Mouse (Mus musculus): ENCODE data around the gene Ttll5. TPM values are rescaled to one million over a fixed set of nuclear protein-coding genes. Genes with fewer than 3 reads are reported as not detected.

The Ttll5 gene
- total and polyA plus RNA-seq, 2 experiments from 2014 or later = 10.4 to 23.9 TPM

DNA sequence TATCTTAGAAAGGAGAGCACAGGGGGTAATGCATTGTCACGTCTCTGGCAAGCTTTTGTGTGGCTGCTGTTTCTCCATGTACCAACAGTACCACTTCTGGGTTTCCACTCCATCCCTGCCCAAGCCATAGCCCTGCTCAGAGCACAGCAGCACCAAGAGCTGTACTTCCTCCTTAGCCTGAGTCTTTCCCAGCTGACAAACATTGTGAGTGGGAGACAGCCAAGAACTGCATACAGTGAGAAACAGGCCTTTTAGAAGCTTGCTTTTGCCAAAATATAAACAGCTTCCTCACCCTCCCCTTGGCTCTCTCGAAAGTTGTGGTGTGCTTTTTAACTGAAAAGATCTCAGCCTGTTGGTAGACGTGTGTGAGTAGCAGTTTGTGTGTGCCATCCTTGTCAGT is 182.9 kb downstream of the Ttll5 start:
- no peaks in the 10 kb centered on the region for H3K4me1 ChIP-seq (ENCODE audit: insufficient read depth, low read length)
- H3K9ac ChIP-seq (replicated peaks; ENCODE audit: low read length) = no peak overlapping the region
- no peak overlapping the region for H3K4me3 ChIP-seq (ENCODE audit: low read length)
- no peaks in the 10 kb centered on the region for H3K9me3 ChIP-seq (ENCODE audit: low read length)
- DNase-seq (ENCODE audit: low spot score) (no peak), ATAC-seq (no peak)
- no peak overlapping the region for H3K4me2 ChIP-seq (ENCODE audit: low read depth, low read length)
- 70% methylated on average over 3 of the region's 3 CpGs for WGBS
- no peaks in the 10 kb centered on the region for H3K27me3 ChIP-seq (ENCODE audit: insufficient read depth, low read length)
- TF ChIP-seq CTCF (IDR thresholded peaks at IDR 0.05; ENCODE audit: low read depth) = no peak
- H3K27ac ChIP-seq = no peak overlapping the region
- H3K36me3 ChIP-seq (ENCODE audit: insufficient read depth, low read length) = no peaks in the 10 kb centered on the region

DNA sequence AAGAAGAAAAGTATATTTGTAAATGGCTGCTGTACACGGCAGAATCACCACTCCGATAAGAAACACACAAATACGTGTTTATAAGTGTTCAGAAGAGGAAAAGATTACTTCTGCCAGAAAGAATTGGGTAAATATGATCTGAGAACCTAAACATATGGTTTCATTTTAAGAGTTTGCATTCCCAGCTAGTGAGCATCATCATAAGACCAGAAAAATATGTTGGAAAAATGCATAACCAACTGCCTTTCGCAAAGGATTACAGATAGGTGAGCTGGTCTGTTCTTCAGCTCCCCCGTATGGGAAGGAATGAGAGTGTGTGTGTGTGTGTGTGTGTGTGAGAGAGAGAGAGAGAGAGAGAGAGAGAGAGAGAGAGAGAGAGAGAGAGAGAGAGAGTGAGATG is 186.2 kb downstream of the Ttll5 start:
- TF ChIP-seq CTCF (IDR thresholded peaks at IDR 0.05; ENCODE audit: low read depth) = no peak
- Histone ChIP-seq H3K9ac (replicated peaks; ENCODE audit: low read length) (no peak overlapping the region), H3K4me2 (ENCODE audit: low read depth, low read length) (no peak overlapping the region), H3K36me3 (ENCODE audit: insufficient read depth, low read length) (no peaks in the 10 kb centered on the region), H3K4me3 (ENCODE audit: low read length) (no peak overlapping the region), H3K9me3 (ENCODE audit: low read length) (no peaks in the 10 kb centered on the region), H3K27ac (no peak overlapping the region), H3K27me3 (ENCODE audit: insufficient read depth, low read length) (no peaks in the 10 kb centered on the region), H3K4me1 (ENCODE audit: insufficient read depth, low read length) (no peaks in the 10 kb centered on the region)
- ATAC-seq = no peak
- WGBS = 88% methylated on average over 5 of the region's 5 CpGs
- DNase-seq (ENCODE audit: low spot score) = no peak

DNA sequence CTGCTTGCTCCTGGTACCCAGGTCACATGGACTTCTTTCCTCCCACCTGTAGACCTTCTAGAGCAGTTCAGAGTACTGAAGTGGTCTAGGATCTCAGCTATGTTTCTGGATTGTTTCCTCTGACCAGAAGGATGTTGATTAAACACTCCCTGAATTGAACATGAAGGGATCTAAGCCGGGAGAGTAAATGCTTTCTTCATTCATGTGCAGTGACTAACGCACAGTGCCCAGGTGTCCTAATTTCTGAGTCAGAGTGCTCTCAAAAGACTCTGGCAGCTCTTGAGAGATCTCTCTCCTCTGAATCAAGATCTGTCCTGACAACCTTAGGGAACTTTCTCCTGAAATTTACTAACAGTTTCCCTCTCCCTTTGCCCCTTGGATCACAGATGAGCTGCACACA is 187.7 kb downstream of the Ttll5 start:
- no peak for ATAC-seq
- WGBS = 78% methylated on average over 2 of the region's 2 CpGs
- TF ChIP-seq CTCF (IDR thresholded peaks at IDR 0.05; ENCODE audit: low read depth) = no peak
- Histone ChIP-seq H3K4me1 (ENCODE audit: insufficient read depth, low read length) (no peaks in the 10 kb centered on the region), H3K4me2 (ENCODE audit: low read depth, low read length) (no peak overlapping the region), H3K27ac (no peak overlapping the region), H3K27me3 (ENCODE audit: insufficient read depth, low read length) (no peaks in the 10 kb centered on the region), H3K9me3 (ENCODE audit: low read length) (no peaks in the 10 kb centered on the region), H3K9ac (replicated peaks; ENCODE audit: low read length) (no peak overlapping the region), H3K4me3 (ENCODE audit: low read length) (no peak overlapping the region), H3K36me3 (ENCODE audit: insufficient read depth, low read length) (no peaks in the 10 kb centered on the region)
- no peak for DNase-seq (ENCODE audit: low spot score)

DNA sequence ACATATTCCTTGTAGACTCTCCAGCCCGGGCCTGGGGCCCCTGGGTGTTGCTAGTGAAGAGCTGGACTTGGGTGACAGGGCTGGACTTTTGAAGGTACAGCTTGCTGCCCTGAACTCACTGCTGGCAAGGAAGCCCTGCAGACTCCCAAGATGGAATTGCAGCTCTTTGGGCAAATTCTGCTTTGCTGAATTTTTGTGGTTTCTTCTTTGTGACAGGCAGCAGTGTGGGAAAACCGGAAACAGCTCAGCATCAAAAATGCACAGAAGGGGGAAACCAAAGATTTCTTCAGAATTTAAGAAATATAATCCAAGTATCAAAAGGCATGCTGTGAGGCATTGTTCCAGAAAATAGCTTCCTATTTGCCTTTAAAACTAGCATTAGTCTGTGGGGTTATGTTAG is 189.7 kb downstream of the Ttll5 start:
- no peaks in the 10 kb centered on the region for H3K9me3 ChIP-seq (ENCODE audit: low read length)
- no peak for DNase-seq (ENCODE audit: low spot score)
- no peak for ATAC-seq
- TF ChIP-seq CTCF (IDR thresholded peaks at IDR 0.05; ENCODE audit: low read depth) = no peak
- no peaks in the 10 kb centered on the region for H3K27me3 ChIP-seq (ENCODE audit: insufficient read depth, low read length)
- WGBS = 84% methylated on average over 2 of the region's 2 CpGs
- H3K4me1 ChIP-seq (ENCODE audit: insufficient read depth, low read length) = no peaks in the 10 kb centered on the region
- no peak overlapping the region for H3K4me2 ChIP-seq (ENCODE audit: low read depth, low read length)
- H3K4me3 ChIP-seq (ENCODE audit: low read length) = no peak overlapping the region
- H3K9ac ChIP-seq (replicated peaks; ENCODE audit: low read length) = no peak overlapping the region
- no peak overlapping the region for H3K27ac ChIP-seq
- H3K36me3 ChIP-seq (ENCODE audit: insufficient read depth, low read length) = no peaks in the 10 kb centered on the region

DNA sequence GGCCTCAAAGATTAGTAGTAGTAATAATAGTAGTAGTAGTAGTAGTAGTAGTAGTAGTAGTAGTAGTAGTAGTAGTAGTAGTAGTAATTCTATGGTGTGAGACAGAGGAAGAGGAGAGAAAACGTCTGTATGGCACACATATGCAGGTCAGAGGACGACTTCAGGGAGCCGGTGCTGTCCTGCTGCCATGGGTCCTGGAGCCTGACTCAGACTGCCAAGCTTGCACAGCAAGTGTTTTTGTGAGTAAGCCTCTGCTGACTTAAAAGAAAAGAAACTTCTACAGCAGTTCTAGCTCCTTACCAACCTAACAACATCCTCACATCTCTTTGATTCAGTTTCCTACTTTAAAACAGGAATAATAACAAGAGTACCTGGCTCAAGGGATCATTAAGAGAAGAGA is 190.2 kb downstream of the Ttll5 start:
- WGBS = 82% methylated on average over 3 of the region's 3 CpGs
- no peak overlapping the region for H3K9ac ChIP-seq (replicated peaks; ENCODE audit: low read length)
- no peak overlapping the region for H3K4me3 ChIP-seq (ENCODE audit: low read length)
- no peaks in the 10 kb centered on the region for H3K36me3 ChIP-seq (ENCODE audit: insufficient read depth, low read length)
- no peak for DNase-seq (ENCODE audit: low spot score)
- no peak for ATAC-seq
- no peaks in the 10 kb centered on the region for H3K27me3 ChIP-seq (ENCODE audit: insufficient read depth, low read length)
- H3K27ac ChIP-seq = no peak overlapping the region
- H3K9me3 ChIP-seq (ENCODE audit: low read length) = no peaks in the 10 kb centered on the region
- no peak for TF ChIP-seq CTCF (IDR thresholded peaks at IDR 0.05; ENCODE audit: low read depth)
- no peak overlapping the region for H3K4me2 ChIP-seq (ENCODE audit: low read depth, low read length)
- H3K4me1 ChIP-seq (ENCODE audit: insufficient read depth, low read length) = no peaks in the 10 kb centered on the region

DNA sequence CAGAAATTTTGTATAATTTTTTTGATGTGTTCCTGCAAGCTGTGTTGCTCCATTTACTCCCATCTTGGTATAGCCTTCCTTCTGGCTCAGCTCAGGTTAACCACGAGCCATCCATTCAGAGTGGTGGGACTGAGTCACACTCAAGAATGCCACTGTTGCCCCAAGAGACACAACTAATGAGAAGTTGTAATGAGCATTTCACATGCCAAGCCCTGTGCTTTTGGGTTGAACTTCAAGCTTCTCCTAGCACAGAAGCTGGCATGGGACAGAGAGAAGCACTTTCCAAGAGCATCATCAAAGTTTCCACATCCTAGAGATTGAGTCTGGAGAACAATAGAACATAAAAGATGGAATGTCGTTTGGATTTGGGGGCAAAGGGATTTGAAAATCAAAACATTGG is 190.7 kb downstream of the Ttll5 start:
- Histone ChIP-seq H3K9me3 (ENCODE audit: low read length) (no peaks in the 10 kb centered on the region), H3K4me1 (ENCODE audit: insufficient read depth, low read length) (no peaks in the 10 kb centered on the region), H3K4me3 (ENCODE audit: low read length) (no peak overlapping the region), H3K27ac (no peak overlapping the region), H3K36me3 (ENCODE audit: insufficient read depth, low read length) (no peaks in the 10 kb centered on the region), H3K4me2 (ENCODE audit: low read depth, low read length) (no peak overlapping the region), H3K27me3 (ENCODE audit: insufficient read depth, low read length) (no peaks in the 10 kb centered on the region), H3K9ac (replicated peaks; ENCODE audit: low read length) (no peak overlapping the region)
- no peak for TF ChIP-seq CTCF (IDR thresholded peaks at IDR 0.05; ENCODE audit: low read depth)
- 75% methylated on average over 2 of the region's 2 CpGs for WGBS
- no peak for ATAC-seq
- DNase-seq (ENCODE audit: low spot score) = no peak

DNA sequence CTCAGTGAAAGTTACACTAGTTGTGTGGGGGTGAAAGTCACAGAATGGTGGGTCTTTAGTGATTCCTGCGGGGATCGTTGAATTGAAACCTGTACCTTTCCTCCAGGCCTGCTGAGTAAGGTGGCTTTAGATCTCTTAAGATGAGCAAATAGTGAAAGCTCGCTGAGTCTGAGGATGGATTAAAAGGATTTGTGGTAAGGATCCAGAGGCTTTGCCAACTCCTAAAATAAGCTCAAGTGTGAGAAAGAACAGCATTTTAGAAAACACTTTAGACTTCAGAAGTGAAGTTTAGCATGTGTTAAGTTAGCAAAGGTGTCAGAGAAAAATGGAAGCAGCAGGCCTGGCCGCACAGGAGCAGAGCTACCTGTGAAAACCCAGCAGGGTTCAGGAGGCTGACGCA is 192.9 kb downstream of the Ttll5 start:
- TF ChIP-seq CTCF (IDR thresholded peaks at IDR 0.05; ENCODE audit: low read depth) = no peak
- no peak for DNase-seq (ENCODE audit: low spot score)
- no peak overlapping the region for H3K4me3 ChIP-seq (ENCODE audit: low read length)
- no peaks in the 10 kb centered on the region for H3K9me3 ChIP-seq (ENCODE audit: low read length)
- no peak overlapping the region for H3K4me2 ChIP-seq (ENCODE audit: low read depth, low read length)
- H3K27me3 ChIP-seq (ENCODE audit: insufficient read depth, low read length) = no peaks in the 10 kb centered on the region
- no peak overlapping the region for H3K9ac ChIP-seq (replicated peaks; ENCODE audit: low read length)
- 80% methylated on average over 5 of the region's 5 CpGs for WGBS
- no peaks in the 10 kb centered on the region for H3K4me1 ChIP-seq (ENCODE audit: insufficient read depth, low read length)
- no peaks in the 10 kb centered on the region for H3K36me3 ChIP-seq (ENCODE audit: insufficient read depth, low read length)
- ATAC-seq = no peak
- H3K27ac ChIP-seq = no peak overlapping the region

All from hindbrain, postnatal 0 days (tissue).